Mouse (Mus musculus) spleen, postnatal 10 days (tissue): ENCODE measurements around the gene Tmem88b.

Experiments
- DNase-seq, 2 experiments: peaks; one replicate each; pipeline ENCODE4 v3.0.0; 2021 to 2022; ENCODE audit warnings: low spot score in 2 of 2

Gene Tmem88b

DNA sequence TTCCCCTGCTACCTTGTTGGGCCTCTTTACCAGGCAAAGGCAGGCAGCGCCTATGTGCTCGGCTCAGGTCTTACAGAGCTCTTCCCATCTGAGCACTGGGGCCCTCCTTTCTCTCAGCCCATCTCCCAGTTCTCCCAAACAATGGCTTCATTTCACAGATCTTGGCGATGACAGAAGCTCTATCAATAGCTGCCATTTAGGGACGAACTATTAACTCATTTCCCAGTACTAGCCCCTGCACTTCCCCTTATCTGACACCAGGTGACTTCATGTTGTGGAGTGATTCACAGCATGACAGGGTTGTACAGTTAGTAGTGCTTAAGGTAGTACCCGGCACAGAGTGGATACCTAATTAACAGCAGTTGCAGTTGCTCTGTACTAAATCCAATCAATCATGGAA lies at the start of gene Tmem88b:
Gene Tmem88b (minus strand): TSS at position 56 of the 400 bp plus-strand sequence.
- DNase-seq = peak in 1 of 2 experiments; percentile 26

- peak; percentile 44 to 77 for DNase-seq
Measured at GRCm38 (mm10) chr4:155833836-155834235, 48.2 kb upstream of the Tmem88b start.

DNA sequence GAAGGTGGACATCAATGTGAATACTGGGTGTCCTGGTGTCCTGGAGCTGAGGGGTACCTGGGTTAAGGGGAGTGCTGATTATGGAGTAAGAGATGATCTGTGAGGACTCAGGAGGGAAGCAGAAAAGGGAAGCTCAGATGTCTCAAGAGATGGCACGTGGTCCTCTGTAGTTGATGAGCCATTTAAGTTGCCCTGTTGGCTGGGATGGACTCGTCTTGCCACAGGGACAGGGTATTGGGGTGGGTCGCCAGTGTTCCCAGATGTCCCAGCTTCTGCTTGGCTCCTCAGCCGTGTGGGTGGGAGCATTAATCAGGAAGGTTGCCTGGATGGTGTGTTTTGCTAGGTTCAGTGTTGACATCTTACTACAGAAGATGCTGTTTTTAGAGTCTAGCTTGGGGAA lies 47.6 kb upstream of the Tmem88b start:
- no peak for DNase-seq

DNA sequence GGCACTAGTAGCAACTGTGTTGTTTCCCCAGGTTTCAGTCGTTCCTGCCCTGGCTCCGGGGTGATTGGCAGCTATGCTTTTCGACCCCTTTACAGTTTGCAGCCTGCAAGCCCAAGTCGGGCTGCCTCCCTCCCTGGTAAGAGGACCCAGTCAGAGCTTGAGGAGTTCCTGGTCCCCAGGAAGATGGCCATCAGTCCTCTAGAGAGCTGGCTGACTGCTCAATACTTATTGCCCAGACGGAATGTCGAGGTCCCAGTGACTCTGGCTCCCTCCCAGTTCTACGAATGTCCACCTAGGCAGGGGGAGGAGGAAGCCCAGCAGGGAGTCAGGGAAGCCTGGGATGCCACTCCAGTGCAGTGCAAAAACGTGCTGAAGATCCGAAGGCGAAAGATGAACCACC lies 46.6 kb upstream of the Tmem88b start:
- DNase-seq = peak in 1 of 2 experiments; percentile 25

DNA sequence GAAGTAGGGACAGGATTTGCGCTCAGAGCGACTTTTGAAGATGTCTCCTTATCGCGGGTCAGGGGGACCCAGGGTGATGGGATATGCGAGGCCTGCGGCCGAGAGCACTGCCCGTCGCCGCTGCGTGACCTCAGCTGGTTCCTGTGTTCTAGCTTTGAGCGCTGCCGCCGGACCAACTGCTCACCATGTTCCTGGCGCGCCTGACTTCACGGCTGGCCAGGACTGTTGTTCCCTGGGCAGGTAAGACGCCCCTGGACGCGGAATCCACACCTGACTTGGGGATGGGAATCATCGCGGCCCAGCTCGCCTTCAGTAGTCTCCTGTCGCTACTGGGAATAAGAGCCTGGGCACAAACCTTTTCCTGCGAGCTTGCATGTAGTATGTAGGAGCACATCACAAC lies 46.2 kb upstream of the Tmem88b start:
- DNase-seq = peak in 1 of 2 experiments; percentile 63

DNA sequence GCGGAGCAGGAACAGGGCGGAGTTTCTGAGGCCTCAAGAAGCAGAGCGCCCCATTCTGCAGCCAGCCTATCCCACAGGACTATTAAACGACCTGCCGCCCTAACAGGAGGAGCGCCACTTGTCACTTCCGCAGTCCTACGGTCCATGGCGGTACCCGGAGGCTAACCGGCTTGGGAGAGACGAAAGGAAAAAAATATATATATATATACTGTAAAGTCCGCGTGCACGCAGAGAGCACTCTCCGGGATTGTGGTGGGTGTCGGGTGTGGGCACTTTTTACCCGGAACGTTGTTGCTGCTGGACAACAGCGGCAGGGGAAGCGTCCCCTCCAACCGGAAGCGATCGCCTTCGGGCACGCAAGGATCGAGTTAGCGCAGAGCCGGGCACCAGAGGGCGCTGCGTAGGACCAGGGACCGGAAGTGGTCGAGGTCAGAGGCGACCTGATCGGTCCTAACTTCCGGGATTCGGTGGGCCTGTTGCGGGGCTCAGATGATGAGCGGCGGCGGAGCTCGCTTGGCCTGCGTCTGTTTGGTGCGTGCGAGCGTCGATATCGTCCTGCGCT lies 45.6 kb upstream of the Tmem88b start, which contains the start of gene Aurkaip1:
Gene Aurkaip1 (plus strand): TSS at position 68 of the 562 bp plus-strand sequence.
- peak; percentile 94 to 97 for DNase-seq

- no peak for DNase-seq
Measured at GRCm38 (mm10) chr4:155830596-155830995, 44.9 kb upstream of the Tmem88b start.

GRCm38 (mm10) chr4:155829866-155830265 lies 44.2 kb upstream of the Tmem88b start:
- no peak for DNase-seq

GRCm38 (mm10) chr4:155823443-155823842 lies 37.8 kb upstream of the Tmem88b start:
- no peak for DNase-seq

GRCm38 (mm10) chr4:155821025-155821424 lies 35.4 kb upstream of the Tmem88b start:
- DNase-seq = peak in 1 of 2 experiments; percentile 62

- DNase-seq = no peak
Measured at GRCm38 (mm10) chr4:155817533-155817932, 31.9 kb upstream of the Tmem88b start.

DNA sequence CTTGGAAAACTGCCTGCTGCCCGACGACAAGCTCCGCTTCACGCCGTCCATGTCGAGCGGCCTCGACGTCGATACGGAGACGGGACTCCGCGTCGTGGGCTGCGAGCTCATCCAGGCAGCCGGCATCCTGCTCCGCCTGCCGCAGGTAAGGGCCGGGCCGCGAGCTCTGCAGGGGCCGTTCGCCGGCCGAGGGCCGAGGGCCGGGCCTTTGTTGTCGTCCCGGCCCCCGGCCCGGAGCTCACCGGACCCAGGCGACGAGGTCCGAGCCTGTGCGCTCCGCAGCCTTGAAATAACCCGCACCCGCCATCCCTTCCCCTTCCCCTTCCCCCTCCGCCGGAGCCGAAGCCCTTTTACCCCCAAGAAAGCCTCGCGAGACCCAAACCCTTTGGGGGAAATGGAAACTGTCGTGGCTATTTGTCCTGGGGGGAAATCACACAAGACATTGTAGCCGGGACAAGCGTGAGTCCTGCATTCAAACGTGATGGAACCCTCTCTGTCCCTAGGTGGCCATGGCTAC lies 27.0 kb upstream of the Tmem88b start:
- peak; percentile 60 to 62 for DNase-seq

- peak; percentile 85 to 94 for DNase-seq
Measured at GRCm38 (mm10) chr4:155811929-155812664, 26.4 kb upstream of the Tmem88b start, which contains the start of gene Ccnl2. Gene Ccnl2, plus strand, starts transcription at chr4:155812489.

DNA sequence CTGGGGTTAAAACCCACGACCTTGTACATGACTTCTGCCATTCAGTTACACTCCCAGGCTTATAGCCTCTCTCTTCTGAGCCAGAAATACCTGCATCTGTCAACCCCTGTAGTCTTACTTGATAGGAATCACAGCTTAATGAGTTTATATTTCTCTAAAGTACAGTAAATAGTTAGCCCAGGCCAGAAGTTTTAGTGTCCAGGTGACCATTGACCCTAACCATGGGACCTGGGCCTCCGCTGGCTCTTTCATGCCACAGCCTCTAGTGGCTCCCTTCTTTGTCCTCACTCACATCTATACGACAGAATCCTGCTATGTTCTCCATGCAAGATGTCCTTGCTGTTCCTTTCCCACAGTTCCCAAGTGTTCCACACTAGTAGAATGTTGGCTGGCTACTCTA lies 22.2 kb upstream of the Tmem88b start:
- no peak for DNase-seq

DNA sequence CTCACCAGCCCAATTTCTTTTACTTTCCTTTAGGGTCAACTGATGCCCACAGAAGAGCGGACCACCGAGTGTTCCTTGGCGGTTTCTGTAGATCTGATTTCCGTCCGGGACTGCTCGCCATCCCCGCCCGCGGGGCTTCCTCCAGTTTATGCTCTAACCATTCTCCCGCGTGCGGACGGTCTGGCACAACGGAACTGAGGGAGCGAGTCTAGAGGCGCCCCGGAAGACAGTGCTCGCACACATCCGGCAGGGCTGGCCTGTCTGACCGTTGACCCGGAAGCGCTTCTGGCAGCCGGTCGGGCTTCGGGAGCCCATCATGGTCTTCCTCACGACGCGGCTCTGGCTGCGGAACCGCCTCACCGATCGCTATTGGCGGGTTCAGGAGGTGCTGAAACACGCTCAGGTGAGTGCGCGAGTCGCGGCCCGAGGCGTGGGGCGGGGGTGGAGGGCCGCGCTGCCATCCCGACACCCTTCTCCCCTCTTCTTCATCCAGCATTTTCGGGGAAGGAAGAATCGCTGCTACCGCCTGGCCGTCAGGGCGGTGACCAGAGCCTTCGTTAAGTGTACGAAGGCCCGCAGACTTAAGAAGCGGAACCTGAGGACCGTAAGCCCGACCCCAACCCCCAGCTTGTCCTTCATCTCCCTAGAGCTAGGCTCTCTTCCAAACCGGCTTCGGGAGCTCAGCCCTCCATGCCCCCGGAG lies 17.8 kb upstream of the Tmem88b start:
- peak; percentile 96 to 98 for DNase-seq

GRCm38 (mm10) chr4:155802741-155803339 lies 17.2 kb upstream of the Tmem88b start, which contains the start of gene Mrpl20:
Gene Mrpl20, plus strand, starts transcription at chr4:155802878.
- peak in 1 of 2 experiments; percentile 43 for DNase-seq

DNA sequence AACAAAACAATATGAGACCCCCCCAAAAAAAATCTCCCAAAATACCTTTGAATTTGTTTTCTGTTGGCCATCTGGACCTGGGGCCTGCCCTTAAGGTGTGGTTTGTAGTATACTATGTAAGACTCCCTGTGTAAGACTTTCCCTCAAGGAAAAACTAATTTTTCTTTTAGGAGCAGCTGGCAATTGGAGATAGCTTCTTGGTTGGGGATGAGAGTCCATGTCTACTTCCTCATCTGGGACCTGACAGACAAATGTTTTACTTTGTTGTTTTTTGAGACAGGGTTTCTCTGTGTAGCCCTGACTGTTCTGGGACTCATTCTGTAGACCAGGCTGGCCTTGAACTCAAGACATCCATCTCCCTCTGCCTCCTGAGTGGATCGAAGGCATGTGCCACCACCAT lies 16.4 kb upstream of the Tmem88b start:
- DNase-seq = no peak

- DNase-seq = no peak
Measured at GRCm38 (mm10) chr4:155793730-155794129, 8.1 kb upstream of the Tmem88b start.

DNA sequence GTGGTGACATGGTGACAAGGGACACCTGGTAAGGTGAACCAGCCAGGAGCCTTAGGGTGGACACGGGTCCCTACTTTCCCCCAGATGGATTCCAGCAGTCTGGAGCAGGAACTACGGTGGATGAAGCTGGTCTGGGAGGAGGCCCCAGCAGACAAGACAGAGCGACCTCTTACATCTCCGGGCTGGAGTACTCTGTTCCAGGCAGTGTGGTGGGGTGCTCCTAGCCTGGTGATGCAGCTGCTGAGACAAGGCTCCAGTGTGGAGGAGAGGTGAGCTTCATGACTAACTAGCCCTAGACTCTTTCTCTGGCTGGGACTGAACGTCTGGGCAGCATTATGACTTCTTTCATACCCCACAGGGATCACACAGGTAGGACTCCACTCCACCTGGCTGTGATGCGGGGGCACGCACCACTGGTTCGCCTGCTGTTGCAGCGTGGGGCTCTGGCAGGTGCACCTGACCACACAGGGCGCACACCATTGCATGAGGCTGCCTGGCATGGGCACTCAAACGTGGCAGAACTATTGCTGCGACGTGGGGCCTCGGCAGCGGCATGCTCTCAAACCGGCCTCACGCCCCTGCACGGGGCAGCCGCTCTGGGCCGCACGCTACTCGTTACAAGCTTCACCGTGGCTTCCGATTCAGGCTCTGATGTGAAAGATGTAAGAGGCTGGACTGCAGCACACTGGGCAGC lies 5.7 kb upstream of the Tmem88b start:
- DNase-seq = peak in 1 of 2 experiments; percentile 19

- peak in 1 of 2 experiments; percentile 16 for DNase-seq
Measured at GRCm38 (mm10) chr4:155790650-155791161, 5.0 kb upstream of the Tmem88b start.

GRCm38 (mm10) chr4:155790021-155790489 lies 4.4 kb upstream of the Tmem88b start, which contains the start of gene Ankrd65:
Gene Ankrd65, plus strand, starts transcription at chr4:155790439.
- DNase-seq = peak in 1 of 2 experiments; percentile 35
